Mouse (Mus musculus): Measurements from ENCODE around the gene Ppp1r3c.

GRCm38 (mm10) chr19:36686016-36686415 is 50.4 kb downstream of the Ppp1r3c start:
- TF ChIP-seq TAL1 (IDR thresholded peaks at IDR 0.05; ENCODE audit: low read length) = no peak
- no peak for TF ChIP-seq GATA1 (IDR thresholded peaks at IDR 0.05; ENCODE audit: low read length)
